Mouse (Mus musculus): Measurements from ENCODE around the gene Diras2. TPM values are rescaled to one million over a fixed set of nuclear protein-coding genes. Genes with fewer than 3 reads are reported as not detected.
"Not testable (repeated sequence)": the region's sequence is repeated elsewhere in the genome, so short reads cannot be mapped to it uniquely, and the experiment has no call there.

The Diras2 gene
- polyA plus RNA-seq, 1 experiment from 2014 or later = 1.3 TPM

- no peak overlapping the region for H3K4me3 ChIP-seq
- H3K9me3 ChIP-seq (replicated peaks) = no peaks in the 10 kb centered on the region
- H3K36me3 ChIP-seq = no peaks in the 10 kb centered on the region
- peaks cover 15% of the 10 kb centered on the region for H3K4me1 ChIP-seq (replicated peaks)
- H3K4me2 ChIP-seq = no peak overlapping the region
- no peak overlapping the region for H3K9ac ChIP-seq
- 86% methylated on average over 4 of the region's 4 CpGs for WGBS
- H3K27me3 ChIP-seq (replicated peaks) = no peaks in the 10 kb centered on the region
- no peak overlapping the region for H3K27ac ChIP-seq (ENCODE audit: poor library complexity, severe bottlenecking)
- no peak for ATAC-seq (ENCODE audit: insufficient number of reproducible peaks, low FRiP score)
These were observed 14.5 kb downstream of the Diras2 start for GRCm38 (mm10) chr13:52516561-52516960.

- 58% methylated on average over 3 of the region's 3 CpGs for WGBS
- H3K9me3 ChIP-seq (replicated peaks) = no peaks in the 10 kb centered on the region
- no peak overlapping the region for H3K4me3 ChIP-seq
- H3K27ac ChIP-seq (ENCODE audit: poor library complexity, severe bottlenecking) = no peak overlapping the region
- ATAC-seq (ENCODE audit: insufficient number of reproducible peaks, low FRiP score) = no peak
- H3K4me2 ChIP-seq = no peak overlapping the region
- no peaks in the 10 kb centered on the region for H3K27me3 ChIP-seq (replicated peaks)
- no peaks in the 10 kb centered on the region for H3K36me3 ChIP-seq
- H3K9ac ChIP-seq = no peak overlapping the region
- H3K4me1 ChIP-seq (replicated peaks) = peaks cover 18% of the 10 kb centered on the region
These were observed 15.0 kb downstream of the Diras2 start for GRCm38 (mm10) chr13:52516051-52516450.

- H3K4me1 ChIP-seq (replicated peaks) = peaks cover 25% of the 10 kb centered on the region
- WGBS = 80% methylated on average over 3 of the region's 3 CpGs
- no peak overlapping the region for H3K9ac ChIP-seq
- no peak overlapping the region for H3K4me3 ChIP-seq
- H3K27me3 ChIP-seq (replicated peaks) = no peaks in the 10 kb centered on the region
- no peaks in the 10 kb centered on the region for H3K9me3 ChIP-seq (replicated peaks)
- H3K36me3 ChIP-seq = no peaks in the 10 kb centered on the region
- no peak overlapping the region for H3K27ac ChIP-seq (ENCODE audit: poor library complexity, severe bottlenecking)
- no peak overlapping the region for H3K4me2 ChIP-seq
- no peak for ATAC-seq (ENCODE audit: insufficient number of reproducible peaks, low FRiP score)
These were observed 17.5 kb downstream of the Diras2 start for GRCm38 (mm10) chr13:52513554-52513953.

GRCm38 (mm10) chr13:52512356-52512755, 18.7 kb downstream of the Diras2 start:
- no peak overlapping the region for H3K4me2 ChIP-seq
- no peak overlapping the region for H3K27ac ChIP-seq (ENCODE audit: poor library complexity, severe bottlenecking)
- no peak for ATAC-seq (ENCODE audit: insufficient number of reproducible peaks, low FRiP score)
- 22% methylated on average over 5 of the region's 5 CpGs for WGBS
- no peaks in the 10 kb centered on the region for H3K36me3 ChIP-seq
- H3K9me3 ChIP-seq (replicated peaks) = no peaks in the 10 kb centered on the region
- no peak overlapping the region for H3K4me3 ChIP-seq
- H3K4me1 ChIP-seq (replicated peaks) = peaks cover 25% of the 10 kb centered on the region
- no peaks in the 10 kb centered on the region for H3K27me3 ChIP-seq (replicated peaks)
- no peak overlapping the region for H3K9ac ChIP-seq

- Histone ChIP-seq H3K27me3 (replicated peaks) (no peaks in the 10 kb centered on the region), H3K36me3 (no peaks in the 10 kb centered on the region), H3K9me3 (replicated peaks) (no peaks in the 10 kb centered on the region), H3K9ac (no peak overlapping the region), H3K4me3 (no peak overlapping the region), H3K4me1 (replicated peaks) (peaks cover 20% of the 10 kb centered on the region), H3K27ac (ENCODE audit: poor library complexity, severe bottlenecking) (no peak overlapping the region), H3K4me2 (no peak overlapping the region)
- ATAC-seq (ENCODE audit: insufficient number of reproducible peaks, low FRiP score) = no peak
- 66% methylated on average over 4 of the region's 4 CpGs for WGBS
These were observed 20.8 kb downstream of the Diras2 start for GRCm38 (mm10) chr13:52510172-52510880.

- H3K4me1 ChIP-seq (replicated peaks) = peaks cover 28% of the 10 kb centered on the region
- H3K9me3 ChIP-seq (replicated peaks) = no peaks in the 10 kb centered on the region
- H3K4me3 ChIP-seq = no peak overlapping the region
- no peaks in the 10 kb centered on the region for H3K27me3 ChIP-seq (replicated peaks)
- WGBS = 85% methylated on average over 35 of the region's 35 CpGs
- no peak for ATAC-seq (ENCODE audit: insufficient number of reproducible peaks, low FRiP score)
- H3K4me2 ChIP-seq = no peak overlapping the region
- H3K36me3 ChIP-seq = no peaks in the 10 kb centered on the region
- no peak overlapping the region for H3K27ac ChIP-seq (ENCODE audit: poor library complexity, severe bottlenecking)
- H3K9ac ChIP-seq = no peak overlapping the region
These were observed 23.4 kb downstream of the Diras2 start for GRCm38 (mm10) chr13:52507460-52508293.

GRCm38 (mm10) chr13:52506822-52507221, 24.3 kb downstream of the Diras2 start:
- H3K4me3 ChIP-seq; H3K36me3 ChIP-seq; H3K9me3 ChIP-seq (replicated peaks); H3K27ac ChIP-seq (ENCODE audit: poor library complexity, severe bottlenecking); ATAC-seq (ENCODE audit: insufficient number of reproducible peaks, low FRiP score); H3K4me2 ChIP-seq; H3K9ac ChIP-seq; H3K27me3 ChIP-seq (replicated peaks): not testable (repeated sequence)
- H3K4me1 ChIP-seq (replicated peaks) = peaks cover 27% of the 10 kb centered on the region
- 78% methylated on average over 3 of the region's 3 CpGs for WGBS

- not testable (repeated sequence) for ATAC-seq (ENCODE audit: insufficient number of reproducible peaks, low FRiP score); H3K4me2 ChIP-seq; H3K4me3 ChIP-seq; H3K36me3 ChIP-seq; H3K27me3 ChIP-seq (replicated peaks); H3K9ac ChIP-seq; H3K9me3 ChIP-seq (replicated peaks); H3K27ac ChIP-seq (ENCODE audit: poor library complexity, severe bottlenecking)
- peaks cover 32% of the 10 kb centered on the region for H3K4me1 ChIP-seq (replicated peaks)
- WGBS = 78% methylated on average over 5 of the region's 5 CpGs
These were observed 25.3 kb downstream of the Diras2 start for GRCm38 (mm10) chr13:52505683-52506285.

GRCm38 (mm10) chr13:52501686-52502085, 29.4 kb downstream of the Diras2 start:
- Histone ChIP-seq H3K4me2 (no peak overlapping the region), H3K4me1 (replicated peaks) (peaks cover 25% of the 10 kb centered on the region), H3K9ac (no peak overlapping the region), H3K9me3 (replicated peaks) (no peaks in the 10 kb centered on the region), H3K27ac (ENCODE audit: poor library complexity, severe bottlenecking) (peak overlapping the region; percentile 68; the same call in 1 of the 2 replicates), H3K36me3 (no peaks in the 10 kb centered on the region), H3K27me3 (replicated peaks) (no peaks in the 10 kb centered on the region), H3K4me3 (no peak overlapping the region)
- peak; percentile 45; the same call in 1 of the 2 replicates for ATAC-seq (ENCODE audit: insufficient number of reproducible peaks, low FRiP score)
- WGBS = 23% methylated on average over 8 of the region's 8 CpGs

- Histone ChIP-seq H3K27me3 (replicated peaks) (no peaks in the 10 kb centered on the region), H3K4me1 (replicated peaks) (peaks cover 13% of the 10 kb centered on the region), H3K36me3 (no peaks in the 10 kb centered on the region), H3K4me2 (no peak overlapping the region), H3K9ac (no peak overlapping the region), H3K27ac (ENCODE audit: poor library complexity, severe bottlenecking) (no peak overlapping the region), H3K4me3 (no peak overlapping the region), H3K9me3 (replicated peaks) (no peaks in the 10 kb centered on the region)
- 44% methylated on average over 4 of the region's 4 CpGs for WGBS
- ATAC-seq (ENCODE audit: insufficient number of reproducible peaks, low FRiP score) = no peak
These were observed 34.0 kb downstream of the Diras2 start for GRCm38 (mm10) chr13:52497029-52497550.

GRCm38 (mm10) chr13:52488821-52489220, 42.3 kb downstream of the Diras2 start:
- Histone ChIP-seq H3K27ac (ENCODE audit: poor library complexity, severe bottlenecking) (no peak overlapping the region), H3K9me3 (replicated peaks) (peaks cover 13% of the 10 kb centered on the region), H3K36me3 (no peaks in the 10 kb centered on the region), H3K4me3 (no peak overlapping the region), H3K4me2 (no peak overlapping the region), H3K9ac (no peak overlapping the region), H3K4me1 (replicated peaks) (no peaks in the 10 kb centered on the region; the same call in 1 of the 2 replicates), H3K27me3 (replicated peaks) (no peaks in the 10 kb centered on the region)
- WGBS = 89% methylated on average over 7 of the region's 7 CpGs
- ATAC-seq (ENCODE audit: insufficient number of reproducible peaks, low FRiP score) = no peak
